Mouse (Mus musculus) adrenal gland, postnatal 25 days (tissue): ENCODE data around the gene Spg20. TPM values are rescaled to one million over a fixed set of nuclear protein-coding genes. Genes with fewer than 3 reads are reported as not detected.
A peak's percentile ranks its signal among the peaks of the same experiment; 100 is the strongest.

Experiments
- DNase-seq: peaks from one replicate; pipeline ENCODE4 v3.0.0; 2021; ENCODE audit warnings: mixed read lengths
- total RNA-seq: library from RNA; stranded (reverse); gene quantifications from 2 replicates; pipeline ENCODE4 v1.2.3, GENCODE M21; 2021

The Spg20 gene
- total RNA-seq, 1 experiment from 2014 or later, result 57.9 TPM

- DNase-seq, result no peak
Measured at GRCm38 (mm10) chr3:55097186-55097585, 14.7 kb upstream of the Spg20 start.

GRCm38 (mm10) chr3:55098014-55098413 is 13.9 kb upstream of the Spg20 start:
- no peak for DNase-seq

- DNase-seq, result no peak
Measured at GRCm38 (mm10) chr3:55098990-55099389, 12.9 kb upstream of the Spg20 start.

GRCm38 (mm10) chr3:55101092-55101491 is 10.8 kb upstream of the Spg20 start:
- DNase-seq, result no peak

GRCm38 (mm10) chr3:55105372-55106023 is 6.4 kb upstream of the Spg20 start:
- no peak for DNase-seq

- no peak for DNase-seq
Measured at GRCm38 (mm10) chr3:55106051-55106450, 5.9 kb upstream of the Spg20 start.

- no peak for DNase-seq
Measured at GRCm38 (mm10) chr3:55109097-55109496, 2.8 kb upstream of the Spg20 start.

- DNase-seq, result no peak
Measured at GRCm38 (mm10) chr3:55112710-55113415, 955 bp downstream of the Spg20 start.

GRCm38 (mm10) chr3:55114313-55115065 is 2.6 kb downstream of the Spg20 start:
- DNase-seq, result peak; percentile 17

GRCm38 (mm10) chr3:55115071-55115470 is 3.2 kb downstream of the Spg20 start:
- no peak for DNase-seq

- no peak for DNase-seq
Measured at GRCm38 (mm10) chr3:55115989-55116388, 4.1 kb downstream of the Spg20 start.

GRCm38 (mm10) chr3:55119275-55119898 is 7.5 kb downstream of the Spg20 start:
- peak; percentile 11 for DNase-seq

- peak; percentile 10 for DNase-seq
Measured at GRCm38 (mm10) chr3:55122336-55122870, 10.5 kb downstream of the Spg20 start.

- no peak for DNase-seq
Measured at GRCm38 (mm10) chr3:55123064-55123463, 11.2 kb downstream of the Spg20 start.

GRCm38 (mm10) chr3:55129181-55129692 is 17.3 kb downstream of the Spg20 start:
- DNase-seq, result no peak

GRCm38 (mm10) chr3:55131576-55132233 is 19.8 kb downstream of the Spg20 start:
- DNase-seq, result no peak

GRCm38 (mm10) chr3:55137039-55137438 is 25.1 kb downstream of the Spg20 start, which contains the start of gene Ccdc169:
Ccdc169 (plus strand) TSS chr3:55137339.
- DNase-seq, result no peak

GRCm38 (mm10) chr3:55139837-55140236 is 27.9 kb downstream of the Spg20 start:
- DNase-seq, result no peak

- no peak for DNase-seq
Measured at GRCm38 (mm10) chr3:55141401-55141800, 29.5 kb downstream of the Spg20 start.

GRCm38 (mm10) chr3:55144916-55145315 is 33.0 kb downstream of the Spg20 start:
- DNase-seq, result no peak

- DNase-seq, result no peak
Measured at GRCm38 (mm10) chr3:55146441-55146840, 34.5 kb downstream of the Spg20 start.

- DNase-seq, result no peak
Measured at GRCm38 (mm10) chr3:55147156-55147555, 35.2 kb downstream of the Spg20 start.
